Mouse (Mus musculus): ENCODE measurements at regions not wholly inside any gene's neighbourhood (a gene's known extent, or its start where the extent isn't known, plus 50 kb on each side); places are given as distances from the start of the nearest gene placed in this dataset.
A peak's percentile ranks its signal among the peaks of the same experiment; 100 is the strongest.

DNA sequence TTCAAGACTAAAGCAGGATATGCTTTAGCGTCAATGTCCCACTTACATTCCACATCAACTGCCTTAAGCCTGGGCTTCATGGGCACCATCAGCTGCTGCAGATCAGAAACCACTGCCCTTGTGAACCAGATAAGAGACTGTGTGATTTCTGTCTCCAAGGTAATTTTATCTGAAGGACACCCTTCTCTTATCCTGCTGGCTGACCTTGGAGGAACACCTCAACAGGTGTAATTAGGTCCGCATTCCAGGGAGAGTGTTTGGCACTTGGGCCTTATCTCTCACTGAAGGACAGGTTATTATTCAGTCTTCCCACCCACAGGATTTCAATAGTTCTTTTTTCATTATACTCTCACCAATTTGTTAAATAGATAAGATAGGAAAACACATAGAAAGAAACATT, 583.1 kb upstream of the Kdm8 start:
- ATAC-seq (ENCODE audit: insufficient number of reproducible peaks, insufficient read depth, low FRiP score, low TSS enrichment, low read depth) = no peak
- H3K9me3 ChIP-seq = peaks cover 6% of the 10 kb centered on the region; the same call in 1 of the 2 replicates
- no peak overlapping the region for H3K27ac ChIP-seq
- no peak overlapping the region for H3K9ac ChIP-seq (replicated peaks)
- no peak overlapping the region for H3K4me3 ChIP-seq (replicated peaks)
- H3K27me3 ChIP-seq = no peaks in the 10 kb centered on the region
- no peak overlapping the region for H3K4me2 ChIP-seq
- H3K4me1 ChIP-seq (replicated peaks) = no peaks in the 10 kb centered on the region
- 94% methylated on average over 2 of the region's 2 CpGs for WGBS
- H3K36me3 ChIP-seq = no peaks in the 10 kb centered on the region

DNA sequence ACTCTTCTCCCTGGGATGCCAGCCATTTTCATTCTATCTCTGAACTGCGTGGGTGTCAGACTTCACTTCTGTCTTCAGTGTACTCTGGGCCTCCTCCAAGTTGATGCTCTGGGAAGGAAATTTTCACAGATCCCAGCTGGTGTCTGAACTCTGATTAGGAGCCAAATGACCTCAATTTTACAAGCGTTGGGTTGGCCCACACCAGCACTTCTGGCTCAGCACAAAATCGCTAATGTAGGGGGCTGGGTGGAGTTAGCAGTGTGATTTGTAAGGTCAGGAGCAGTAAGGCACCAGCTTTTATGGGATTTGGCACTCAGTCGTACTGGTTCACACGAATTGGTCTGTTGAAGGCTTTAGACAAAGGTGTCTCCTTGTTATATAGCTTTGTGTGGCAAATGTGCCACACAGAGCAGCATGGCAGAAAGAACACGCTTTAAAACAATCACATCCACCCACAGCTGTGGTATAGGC, 576.3 kb upstream of the Kdm8 start:
- Histone ChIP-seq H3K9me3 (no peaks in the 10 kb centered on the region), H3K4me2 (no peak overlapping the region), H3K27ac (no peak overlapping the region), H3K9ac (replicated peaks) (no peak overlapping the region), H3K36me3 (no peaks in the 10 kb centered on the region), H3K4me1 (replicated peaks) (peaks cover 11% of the 10 kb centered on the region), H3K4me3 (replicated peaks) (no peak overlapping the region), H3K27me3 (no peaks in the 10 kb centered on the region)
- peak; percentile 63; the same call in 1 of the 2 replicates for ATAC-seq (ENCODE audit: insufficient number of reproducible peaks, insufficient read depth, low FRiP score, low TSS enrichment, low read depth)
- 29% methylated on average over 6 of the region's 6 CpGs for WGBS

DNA sequence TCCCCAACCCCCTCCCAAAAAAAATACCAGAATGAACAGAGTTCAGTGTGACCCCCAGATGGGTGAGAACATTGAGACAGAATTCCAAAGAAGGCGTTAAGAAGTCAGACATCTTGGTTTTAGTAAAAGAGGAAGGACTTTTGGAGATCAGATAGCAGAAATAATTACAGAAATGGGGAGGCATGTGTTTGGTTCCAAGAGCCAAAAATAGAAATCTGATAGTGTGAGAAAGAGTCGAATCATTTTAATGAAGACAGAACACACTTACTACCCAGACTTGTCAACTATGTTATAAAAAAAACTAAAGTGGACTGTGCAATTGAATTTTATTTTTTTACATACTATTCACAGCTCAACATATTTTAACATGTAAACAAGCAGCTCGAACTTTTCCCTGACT, 575.9 kb upstream of the Kdm8 start:
- Histone ChIP-seq H3K9me3 (no peaks in the 10 kb centered on the region), H3K27me3 (no peaks in the 10 kb centered on the region), H3K27ac (no peak overlapping the region), H3K9ac (replicated peaks) (no peak overlapping the region), H3K4me3 (replicated peaks) (no peak overlapping the region), H3K4me1 (replicated peaks) (peaks cover 11% of the 10 kb centered on the region), H3K4me2 (no peak overlapping the region), H3K36me3 (no peaks in the 10 kb centered on the region)
- no peak for ATAC-seq (ENCODE audit: insufficient number of reproducible peaks, insufficient read depth, low FRiP score, low TSS enrichment, low read depth)
- 72% methylated on average over 3 of the region's 3 CpGs for WGBS

DNA sequence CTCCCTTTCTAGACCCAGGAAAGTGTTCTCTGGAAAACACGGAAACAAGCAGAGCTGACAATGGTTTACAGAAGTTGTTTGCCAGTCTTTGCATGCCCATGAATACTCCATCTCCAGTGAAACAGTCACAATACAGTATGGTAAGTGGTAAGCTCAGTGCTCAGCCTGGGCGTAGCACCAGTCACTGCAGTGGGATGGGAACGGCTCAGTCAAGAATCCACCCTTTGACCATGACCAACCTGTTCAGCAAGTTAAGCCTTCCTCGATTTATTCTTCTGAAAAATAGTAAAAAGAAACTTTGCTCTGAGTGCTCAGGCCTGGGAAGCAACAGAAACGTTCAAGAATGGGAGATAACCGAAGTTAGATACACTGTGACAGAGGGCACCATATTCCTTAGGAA, 563.7 kb upstream of the Kdm8 start:
- Histone ChIP-seq H3K27me3 (no peaks in the 10 kb centered on the region), H3K27ac (no peak overlapping the region), H3K4me1 (replicated peaks) (no peaks in the 10 kb centered on the region), H3K9ac (replicated peaks) (no peak overlapping the region), H3K4me3 (replicated peaks) (no peak overlapping the region), H3K4me2 (no peak overlapping the region), H3K9me3 (no peaks in the 10 kb centered on the region), H3K36me3 (no peaks in the 10 kb centered on the region)
- 88% methylated on average over 6 of the region's 6 CpGs for WGBS
- ATAC-seq (ENCODE audit: insufficient number of reproducible peaks, insufficient read depth, low FRiP score, low TSS enrichment, low read depth) = no peak

DNA sequence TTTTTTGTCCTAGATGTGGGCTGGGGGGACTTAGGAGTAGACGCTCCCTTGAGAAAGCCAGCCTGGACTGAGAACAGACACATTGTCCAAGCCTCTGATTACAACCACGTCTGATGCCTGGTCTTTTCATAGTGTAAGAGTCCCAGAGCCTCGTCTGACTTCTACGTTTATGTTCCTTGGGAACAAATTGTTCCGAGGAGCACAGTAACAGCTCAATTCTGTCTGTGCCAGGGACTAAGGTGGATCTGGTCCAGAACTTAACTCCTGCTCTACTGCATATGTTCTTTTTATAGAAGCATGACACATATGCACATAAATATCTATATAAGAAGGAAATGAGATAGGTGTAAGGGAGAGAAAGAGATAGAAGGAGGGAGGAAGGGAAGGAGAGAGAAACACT, 537.2 kb upstream of the Kdm8 start:
- H3K4me2 ChIP-seq = no peak overlapping the region
- 0 out of 2 replicates have a peak, but pooled peaks cover 6% of the 10 kb centered on the region for H3K9me3 ChIP-seq
- H3K9ac ChIP-seq (replicated peaks) = no peak overlapping the region
- H3K27ac ChIP-seq = no peak overlapping the region
- no peaks in the 10 kb centered on the region for H3K36me3 ChIP-seq
- 54% methylated on average over 5 of the region's 5 CpGs for WGBS
- no peaks in the 10 kb centered on the region for H3K4me1 ChIP-seq (replicated peaks)
- no peaks in the 10 kb centered on the region for H3K27me3 ChIP-seq
- H3K4me3 ChIP-seq (replicated peaks) = no peak overlapping the region
- ATAC-seq (ENCODE audit: insufficient number of reproducible peaks, insufficient read depth, low FRiP score, low TSS enrichment, low read depth) = no peak

DNA sequence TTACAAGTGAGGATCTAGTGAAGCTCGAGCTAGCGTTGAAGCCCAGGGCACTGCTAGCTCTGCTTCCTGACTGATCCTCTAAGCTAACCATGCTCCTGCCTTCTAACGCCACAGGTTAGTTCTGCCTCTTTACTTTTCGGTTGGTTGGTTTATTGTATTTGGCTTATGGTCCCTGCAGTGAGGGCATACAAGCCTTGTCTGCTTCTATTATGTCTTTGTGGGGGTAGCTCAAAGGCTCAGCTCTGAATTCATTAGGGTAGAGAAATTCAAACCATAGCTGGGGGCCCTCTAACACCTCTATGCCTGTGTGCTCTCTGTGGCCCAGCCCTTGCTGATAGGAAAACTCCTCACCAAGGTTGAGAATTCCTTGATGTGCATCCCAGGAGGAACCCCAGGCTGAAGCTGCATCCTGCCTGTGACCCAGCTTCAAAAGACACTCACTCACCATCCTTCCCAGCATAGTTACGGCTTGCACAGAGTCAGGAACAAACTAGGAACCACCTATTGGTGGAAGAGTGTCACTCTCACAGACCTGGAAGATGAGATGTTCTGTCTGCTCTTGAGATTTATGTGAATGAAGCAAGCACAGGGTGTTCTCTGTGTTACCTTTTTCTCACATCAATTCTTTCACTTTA, 536.7 kb upstream of the Kdm8 start:
- Histone ChIP-seq H3K9ac (replicated peaks) (no peak overlapping the region), H3K4me3 (replicated peaks) (no peak overlapping the region), H3K4me2 (no peak overlapping the region), H3K27me3 (no peaks in the 10 kb centered on the region), H3K4me1 (replicated peaks) (no peaks in the 10 kb centered on the region), H3K9me3 (0 out of 2 replicates have a peak, but pooled peaks cover 6% of the 10 kb centered on the region), H3K36me3 (no peaks in the 10 kb centered on the region), H3K27ac (no peak overlapping the region)
- 79% methylated on average over 5 of the region's 5 CpGs for WGBS
- ATAC-seq (ENCODE audit: insufficient number of reproducible peaks, insufficient read depth, low FRiP score, low TSS enrichment, low read depth) = no peak

DNA sequence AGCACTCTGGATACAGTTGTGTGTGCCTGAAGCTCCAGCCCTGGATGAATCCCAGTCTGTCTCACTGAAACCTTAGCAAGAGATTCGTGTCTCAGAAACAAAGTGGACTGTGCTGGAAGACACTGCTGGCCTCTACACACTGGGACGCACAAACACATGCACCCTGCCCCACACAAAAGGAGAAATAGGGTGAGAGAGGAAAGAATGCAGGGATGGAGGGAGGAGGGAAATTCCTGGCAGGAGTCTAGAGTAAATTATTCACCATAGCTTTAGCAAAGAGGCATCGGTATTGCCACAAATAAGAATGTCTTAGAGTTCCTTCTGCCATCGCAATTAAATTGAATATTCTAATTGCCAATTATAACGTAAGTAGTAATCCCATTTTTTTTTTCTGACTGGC, 530.4 kb upstream of the Kdm8 start:
- Histone ChIP-seq H3K9ac (replicated peaks) (no peak overlapping the region), H3K9me3 (0 out of 2 replicates have a peak, but pooled peaks cover 4% of the 10 kb centered on the region), H3K4me2 (no peak overlapping the region), H3K27me3 (no peaks in the 10 kb centered on the region), H3K36me3 (no peaks in the 10 kb centered on the region), H3K4me1 (replicated peaks) (no peaks in the 10 kb centered on the region), H3K27ac (no peak overlapping the region), H3K4me3 (replicated peaks) (no peak overlapping the region)
- no peak for ATAC-seq (ENCODE audit: insufficient number of reproducible peaks, insufficient read depth, low FRiP score, low TSS enrichment, low read depth)
- 83% methylated on average over 5 of the region's 5 CpGs for WGBS

DNA sequence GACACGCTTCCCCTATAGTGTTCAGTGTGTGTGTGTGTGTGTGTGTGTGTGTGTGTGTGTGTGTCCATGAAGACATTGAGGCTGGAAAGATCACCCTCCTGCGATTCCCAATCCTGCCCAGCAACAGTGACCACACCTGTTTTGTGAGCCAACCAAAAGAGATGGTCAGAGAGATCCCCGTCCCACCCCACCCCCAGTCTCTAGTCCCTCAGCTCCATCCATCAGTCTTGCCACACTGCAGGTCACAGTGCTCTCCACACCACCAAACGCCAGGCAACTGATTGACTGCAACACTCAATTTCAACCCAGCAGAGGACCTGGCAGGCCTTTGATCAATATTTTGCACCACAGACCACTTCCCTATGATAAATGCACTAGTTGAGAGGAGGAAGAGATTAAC, 530.0 kb upstream of the Kdm8 start:
- Histone ChIP-seq H3K9me3 (no peaks in the 10 kb centered on the region), H3K4me1 (replicated peaks) (no peaks in the 10 kb centered on the region), H3K4me3 (replicated peaks) (no peak overlapping the region), H3K27ac (no peak overlapping the region), H3K36me3 (no peaks in the 10 kb centered on the region), H3K27me3 (no peaks in the 10 kb centered on the region), H3K4me2 (no peak overlapping the region), H3K9ac (replicated peaks) (no peak overlapping the region)
- no peak for ATAC-seq (ENCODE audit: insufficient number of reproducible peaks, insufficient read depth, low FRiP score, low TSS enrichment, low read depth)
- 60% methylated on average over 4 of the region's 4 CpGs for WGBS

DNA sequence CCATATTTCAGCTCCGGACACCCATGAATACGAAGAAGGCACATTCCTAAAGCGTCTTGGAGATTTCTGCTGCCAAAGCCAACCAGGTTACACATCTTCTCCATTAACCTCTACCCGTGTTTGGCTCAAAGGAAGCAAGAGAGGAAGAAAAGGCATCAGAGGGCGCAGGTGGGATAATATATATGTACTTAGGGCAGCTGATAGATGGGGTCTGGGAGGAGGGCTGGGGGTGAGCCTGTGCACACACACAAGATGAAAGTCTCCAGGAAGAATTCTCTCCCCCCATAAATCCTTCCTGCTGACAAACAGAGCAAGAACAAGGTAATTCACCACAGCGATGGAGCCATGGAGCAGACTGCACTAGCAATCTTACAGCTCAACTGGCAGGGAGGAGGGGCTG, 529.5 kb upstream of the Kdm8 start:
- Histone ChIP-seq H3K36me3 (no peaks in the 10 kb centered on the region), H3K9ac (replicated peaks) (no peak overlapping the region), H3K4me3 (replicated peaks) (no peak overlapping the region), H3K4me1 (replicated peaks) (no peaks in the 10 kb centered on the region), H3K27me3 (no peaks in the 10 kb centered on the region), H3K4me2 (no peak overlapping the region), H3K27ac (no peak overlapping the region), H3K9me3 (no peaks in the 10 kb centered on the region)
- WGBS = 47% methylated on average over 6 of the region's 6 CpGs
- ATAC-seq (ENCODE audit: insufficient number of reproducible peaks, insufficient read depth, low FRiP score, low TSS enrichment, low read depth) = no peak

DNA sequence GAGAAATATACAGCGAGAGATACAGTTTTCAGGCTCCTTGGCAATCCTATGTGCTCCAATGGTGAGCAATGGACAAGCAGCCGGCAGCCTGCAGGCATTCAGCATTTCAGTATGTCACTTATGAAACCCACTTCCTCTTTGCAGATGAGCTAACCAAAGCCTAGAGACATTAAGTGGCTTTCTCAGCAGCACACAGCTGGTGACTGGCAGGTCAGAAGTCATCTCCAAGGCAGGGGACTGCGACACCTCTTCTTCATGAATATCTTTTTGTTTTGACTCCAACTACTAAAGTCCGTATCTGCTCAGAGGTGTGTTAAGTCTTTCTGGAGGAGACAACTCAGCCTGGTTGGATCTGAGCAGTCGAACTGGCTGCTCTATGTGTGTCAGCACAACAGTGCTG, 528.8 kb upstream of the Kdm8 start:
- Histone ChIP-seq H3K4me3 (replicated peaks) (no peak overlapping the region), H3K4me2 (no peak overlapping the region), H3K36me3 (no peaks in the 10 kb centered on the region), H3K27me3 (no peaks in the 10 kb centered on the region), H3K9ac (replicated peaks) (no peak overlapping the region), H3K9me3 (no peaks in the 10 kb centered on the region), H3K27ac (no peak overlapping the region), H3K4me1 (replicated peaks) (no peaks in the 10 kb centered on the region)
- ATAC-seq (ENCODE audit: insufficient number of reproducible peaks, insufficient read depth, low FRiP score, low TSS enrichment, low read depth) = no peak
- WGBS = 79% methylated on average over 5 of the region's 5 CpGs

DNA sequence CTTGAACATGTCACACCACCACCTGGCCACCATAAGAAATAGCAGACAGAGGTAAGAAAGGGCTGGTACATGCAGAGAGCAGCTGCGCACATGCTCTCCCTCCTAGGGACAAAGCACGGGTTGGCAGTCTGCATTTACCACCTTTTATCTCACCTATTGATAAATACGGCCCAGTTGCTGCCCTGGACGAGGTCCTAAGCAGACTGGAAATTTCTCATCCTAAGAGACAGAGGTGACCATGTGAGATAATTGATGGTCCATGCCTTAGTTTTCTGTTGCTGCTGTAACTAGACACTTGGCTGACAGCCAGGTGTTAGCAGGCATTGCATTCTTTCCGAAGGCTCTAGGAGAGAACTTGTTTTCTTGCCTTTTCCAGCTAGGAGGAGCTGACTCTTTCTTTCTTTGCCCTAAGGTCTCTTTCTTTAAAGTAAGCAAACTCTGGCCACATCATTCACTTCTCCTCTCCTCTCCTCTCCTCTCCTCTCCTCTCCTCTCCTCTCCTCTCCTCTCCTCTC, 526.8 kb upstream of the Kdm8 start:
- Histone ChIP-seq H3K9me3 (no peaks in the 10 kb centered on the region), H3K27me3 (no peaks in the 10 kb centered on the region), H3K27ac (no peak overlapping the region), H3K36me3 (no peaks in the 10 kb centered on the region), H3K4me1 (replicated peaks) (no peaks in the 10 kb centered on the region), H3K4me2 (no peak overlapping the region), H3K4me3 (replicated peaks) (no peak overlapping the region), H3K9ac (replicated peaks) (no peak overlapping the region)
- 44% methylated on average over 5 of the region's 5 CpGs for WGBS
- no peak for ATAC-seq (ENCODE audit: insufficient number of reproducible peaks, insufficient read depth, low FRiP score, low TSS enrichment, low read depth)

DNA sequence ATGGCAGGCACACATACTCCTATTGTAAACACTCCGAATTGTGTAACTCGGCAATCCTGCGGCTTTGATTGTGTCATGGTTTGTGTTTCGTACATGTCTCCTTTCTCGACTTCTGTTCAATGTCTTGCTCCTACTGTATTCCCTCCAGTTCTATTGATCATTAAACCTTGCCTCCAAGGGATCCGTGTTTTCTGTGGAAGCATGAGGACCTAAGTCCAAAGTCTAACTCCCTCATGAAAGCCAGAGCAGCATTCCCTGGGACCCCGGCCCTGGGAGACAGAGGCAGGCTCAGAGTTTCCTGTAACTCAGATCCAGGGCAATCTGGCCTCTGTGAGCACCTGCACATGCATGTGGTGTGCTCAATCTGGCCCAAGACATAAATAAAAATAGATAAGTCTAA, 521.7 kb upstream of the Kdm8 start:
- no peak for ATAC-seq (ENCODE audit: insufficient number of reproducible peaks, insufficient read depth, low FRiP score, low TSS enrichment, low read depth)
- WGBS = 85% methylated on average over 7 of the region's 7 CpGs
- Histone ChIP-seq H3K9ac (replicated peaks) (no peak overlapping the region), H3K9me3 (no peaks in the 10 kb centered on the region), H3K36me3 (no peaks in the 10 kb centered on the region), H3K27me3 (no peaks in the 10 kb centered on the region), H3K4me3 (replicated peaks) (no peak overlapping the region), H3K27ac (no peak overlapping the region), H3K4me1 (replicated peaks) (no peaks in the 10 kb centered on the region), H3K4me2 (no peak overlapping the region)
